Mouse (Mus musculus) neural tube, embryonic 13.5 days (tissue): ENCODE measurements at regions not wholly inside any gene's neighbourhood (a gene's known extent, or its start where the extent isn't known, plus 50 kb on each side); places are given as distances from the start of the nearest gene placed in this dataset.

ENCODE experiments used
- ATAC-seq: fragments of 200-750 bp; cut with Nextera tagmentation; 2 replicates; pipeline ENCODE4 v1.8.0; 2017; ENCODE audit warnings: low read depth, mild to moderate bottlenecking, moderate TSS enrichment, moderate library complexity
- H3K27ac ChIP-seq: fragments of 300-500 bp; sonication (generic); replicated peaks from 2 replicates; pipeline ENCODE4 v1.5.1; 2015; ENCODE audit warnings: moderate library complexity, mild to moderate bottlenecking, inconsistent platforms
- H3K27me3 ChIP-seq: fragments of 300-500 bp; sonication (generic); 2 replicates; pipeline ENCODE4 v1.6.1; 2015; ENCODE audit warnings: mild to moderate bottlenecking, inconsistent platforms
- H3K36me3 ChIP-seq: fragments of 300-500 bp; sonication (generic); 2 replicates; pipeline ENCODE4 v1.6.1; 2015; ENCODE audit warnings: mild to moderate bottlenecking, inconsistent platforms
- H3K4me1 ChIP-seq: fragments of 300-500 bp; sonication (generic); replicated peaks from 2 replicates; pipeline ENCODE4 v1.6.1; 2015; ENCODE audit warnings: inconsistent platforms
- H3K4me2 ChIP-seq: fragments of 300-500 bp; sonication (generic); 2 replicates; pipeline ENCODE4 v1.6.1; 2015; ENCODE audit warnings: inconsistent platforms, mild to moderate bottlenecking, moderate library complexity
- H3K4me3 ChIP-seq: fragments of 300-500 bp; sonication (generic); 2 replicates; pipeline ENCODE4 v1.5.1; 2015; ENCODE audit warnings: mild to moderate bottlenecking, inconsistent platforms
- H3K9ac ChIP-seq: fragments of 300-500 bp; sonication (generic); 2 replicates; pipeline ENCODE4 v1.6.1; 2015; ENCODE audit warnings: moderate library complexity, mild to moderate bottlenecking, inconsistent platforms
- H3K9me3 ChIP-seq: fragments of 300-500 bp; sonication (generic); 2 replicates; pipeline ENCODE4 v1.6.1; 2016; ENCODE audit warnings: inconsistent platforms
- WGBS: fragments of 180-500 bp; shearing (Covaris S2); methylation state at CpG from one replicate; pipeline ENCODE4 v1.1.7; 2015; 5-methylcytosine and 5-hydroxymethylcytosine counted together

DNA sequence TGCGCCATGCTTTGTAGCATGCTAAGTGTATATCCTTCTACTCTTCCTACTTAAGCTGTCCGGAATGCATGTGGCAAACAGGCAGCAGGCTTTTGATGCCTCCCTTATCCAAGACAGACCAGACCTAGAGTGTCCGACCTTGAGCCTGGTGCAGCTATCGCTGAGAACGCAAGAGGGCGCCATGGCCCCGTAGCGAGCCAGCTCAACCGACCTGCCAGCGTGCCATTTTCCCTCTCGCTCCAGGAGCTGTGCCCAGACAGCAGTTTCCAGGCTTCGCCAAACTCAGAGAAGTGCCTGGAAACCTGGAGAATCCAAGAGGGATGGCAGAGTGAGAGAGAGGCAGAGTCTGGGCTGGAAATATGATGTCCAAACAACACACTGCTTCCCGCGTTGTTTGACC lies 155.8 kb upstream of the Gm12830 start:
- Histone ChIP-seq H3K9ac (no peak overlapping the region), H3K4me2 (peak overlapping the region; percentile 52), H3K4me1 (peaks cover 17% of the 10 kb centered on the region), H3K36me3 (no peaks in the 10 kb centered on the region), H3K27me3 (peaks cover 67% of the 10 kb centered on the region), H3K9me3 (no peaks in the 10 kb centered on the region), H3K27ac (no peak overlapping the region), H3K4me3 (0 out of 2 replicates have a peak overlapping the region, but pooled peaks have one; percentile 28)
- 2% methylated on average over 14 of the region's 14 CpGs for WGBS
- peak; percentile 81 for ATAC-seq

DNA sequence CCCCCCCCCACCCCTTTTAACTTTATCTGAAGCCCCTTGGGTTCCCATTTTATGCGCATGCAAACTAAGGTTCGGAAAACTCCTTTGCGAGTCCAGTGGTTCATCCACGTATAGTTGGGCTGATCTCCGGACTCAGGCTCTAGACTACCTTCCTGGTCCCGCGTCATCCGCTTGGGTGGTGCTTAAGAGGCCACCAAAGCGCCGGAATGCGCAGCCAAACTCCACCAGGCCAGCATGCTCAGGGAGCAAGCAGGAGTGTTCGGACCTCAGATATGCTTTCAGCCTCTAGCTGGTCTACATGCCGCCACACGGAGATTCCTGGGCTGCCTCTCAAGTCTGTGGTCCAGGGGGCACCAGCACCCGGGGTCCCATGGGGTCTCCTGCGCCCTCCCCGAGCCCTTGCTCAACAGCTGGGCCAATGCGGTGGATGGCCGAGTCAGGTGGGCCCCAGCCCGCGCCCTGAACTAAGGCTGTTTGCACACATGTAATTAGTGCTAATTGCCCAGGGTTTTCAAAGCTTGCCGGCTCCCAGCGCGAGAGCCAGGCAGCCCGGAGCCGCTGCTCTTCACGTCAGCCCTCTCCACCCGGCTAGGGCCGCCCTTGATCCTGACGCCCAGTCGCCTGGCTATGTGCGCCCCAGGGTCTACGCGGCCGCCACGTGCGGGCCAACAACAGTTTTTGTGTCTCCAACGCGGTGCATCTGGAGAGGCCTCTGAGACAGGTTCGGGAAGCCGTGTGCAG lies 155.1 kb upstream of the Gm12830 start:
- ATAC-seq = peak; percentile 41; the same call in 1 of the 2 replicates
- peak overlapping the region; percentile 28 for H3K4me3 ChIP-seq
- no peaks in the 10 kb centered on the region for H3K9me3 ChIP-seq
- peaks cover 17% of the 10 kb centered on the region for H3K4me1 ChIP-seq
- peaks cover 70% of the 10 kb centered on the region for H3K27me3 ChIP-seq
- H3K9ac ChIP-seq = peak overlapping the region; percentile 22; the same call in 1 of the 2 replicates
- H3K4me2 ChIP-seq = peak overlapping the region; percentile 52
- no peaks in the 10 kb centered on the region for H3K36me3 ChIP-seq
- H3K27ac ChIP-seq = no peak overlapping the region
- 2% methylated on average over 41 of the region's 41 CpGs for WGBS

DNA sequence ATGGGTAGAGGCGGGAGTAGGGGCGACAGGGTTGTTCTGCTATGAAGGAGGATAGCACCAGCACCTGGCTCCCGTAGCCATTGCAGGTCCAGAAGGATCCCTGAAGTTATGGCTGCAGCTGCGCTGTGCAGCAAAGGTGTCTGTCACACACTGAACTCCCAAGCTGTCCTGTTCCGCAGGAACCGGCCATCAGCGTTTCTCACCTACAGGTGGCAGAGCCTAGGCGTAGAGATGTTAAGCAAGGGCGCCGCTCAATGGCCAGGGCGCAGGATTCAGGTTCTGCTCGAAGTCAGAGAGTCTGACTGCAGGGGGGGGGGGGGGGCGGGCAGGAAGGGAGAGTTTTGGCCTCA lies 154.6 kb upstream of the Gm12830 start:
- peaks cover 74% of the 10 kb centered on the region for H3K27me3 ChIP-seq
- peak; percentile 2; the same call in 1 of the 2 replicates for ATAC-seq
- H3K36me3 ChIP-seq = no peaks in the 10 kb centered on the region
- peak overlapping the region; percentile 22; the same call in 1 of the 2 replicates for H3K9ac ChIP-seq
- peak overlapping the region; percentile 52 for H3K4me2 ChIP-seq
- WGBS = 7% methylated on average over 12 of the region's 13 CpGs
- H3K27ac ChIP-seq = no peak overlapping the region
- H3K4me1 ChIP-seq = peaks cover 17% of the 10 kb centered on the region
- no peaks in the 10 kb centered on the region for H3K9me3 ChIP-seq
- H3K4me3 ChIP-seq = peak overlapping the region; percentile 28

DNA sequence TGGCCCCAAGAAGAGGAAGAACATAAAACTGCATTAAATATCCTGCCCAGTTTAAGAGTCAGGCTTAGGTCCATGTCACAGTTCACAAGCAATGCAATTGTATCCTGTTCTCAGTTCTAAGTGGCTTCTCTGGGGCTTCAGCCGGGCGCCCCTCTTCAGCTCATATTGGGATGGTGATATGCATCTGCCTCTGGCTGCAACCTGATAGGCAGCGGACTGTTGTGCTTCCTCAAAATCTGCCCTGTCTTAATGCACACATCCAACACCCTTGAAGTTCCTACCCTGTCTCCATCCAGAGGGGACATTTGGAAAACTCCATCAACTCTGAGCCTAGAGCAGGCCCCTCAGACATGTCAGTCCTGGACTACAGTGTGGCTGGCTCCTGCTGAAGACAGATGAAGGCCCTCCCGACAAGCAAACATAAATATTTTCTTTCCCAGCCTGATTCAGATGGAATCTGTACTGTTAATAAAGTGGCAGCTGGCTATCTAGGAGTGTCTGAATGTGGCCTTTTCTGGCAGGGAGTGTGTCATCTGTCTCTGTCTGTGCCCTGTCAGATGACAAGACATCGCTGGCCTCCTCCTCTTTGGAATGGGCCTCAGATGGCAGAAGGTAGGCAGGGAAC lies 149.3 kb upstream of the Gm12830 start:
- Histone ChIP-seq H3K36me3 (no peaks in the 10 kb centered on the region), H3K9ac (no peak overlapping the region), H3K4me1 (peaks cover 8% of the 10 kb centered on the region; the same call in 1 of the 2 replicates), H3K4me3 (no peak overlapping the region), H3K4me2 (no peak overlapping the region), H3K27ac (no peak overlapping the region), H3K9me3 (no peaks in the 10 kb centered on the region), H3K27me3 (peaks cover 32% of the 10 kb centered on the region)
- WGBS = 70% methylated on average over 5 of the region's 5 CpGs
- no peak for ATAC-seq

DNA sequence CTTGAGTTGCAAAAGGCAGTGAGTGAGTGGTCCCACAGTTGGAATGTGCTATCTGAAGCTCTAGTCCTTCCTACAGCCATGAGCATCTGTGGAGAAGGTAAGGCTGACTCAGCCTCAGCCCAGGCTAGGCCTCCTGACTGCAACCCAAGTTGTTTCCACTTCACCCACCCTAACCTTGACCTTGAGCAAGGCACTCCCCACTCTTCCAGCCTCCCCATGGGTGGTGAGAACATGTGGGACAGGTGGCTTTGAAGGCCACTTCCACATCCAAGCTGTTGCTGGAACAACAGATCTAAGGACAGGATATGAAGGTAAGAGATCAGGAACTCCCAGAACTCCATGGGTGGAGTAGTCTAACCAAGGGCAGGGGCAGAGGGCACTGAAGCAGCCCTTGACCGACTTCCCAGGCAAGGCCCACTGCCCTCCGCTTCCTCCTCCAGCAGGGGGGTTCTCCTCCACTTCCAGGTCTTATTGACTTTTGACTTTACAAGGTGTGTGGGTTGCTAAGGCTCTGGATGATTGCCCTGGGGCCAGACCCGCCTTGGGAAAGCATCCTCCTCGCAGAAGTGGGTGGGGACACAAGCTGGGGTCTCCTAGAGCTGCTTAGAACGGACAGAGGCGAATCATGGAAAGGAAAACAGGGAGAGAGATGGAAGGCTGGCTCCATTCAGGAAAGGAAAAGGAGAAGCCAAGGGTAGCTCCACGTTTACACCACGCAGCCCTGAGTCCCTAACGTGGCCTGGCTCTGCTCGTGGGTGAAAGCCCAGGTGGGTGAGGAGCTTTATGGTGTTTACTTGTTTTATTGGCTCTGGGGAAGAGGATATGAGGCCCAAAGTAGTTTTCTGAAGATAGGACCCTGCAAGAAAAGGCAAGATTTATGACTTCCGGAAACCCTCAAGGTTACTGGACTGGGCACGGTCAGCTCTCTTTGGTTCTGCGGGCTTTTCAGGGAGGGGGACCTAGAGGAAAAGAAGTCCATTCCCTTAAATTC lies 144.3 kb upstream of the Gm12830 start:
- Histone ChIP-seq H3K9ac (no peak overlapping the region), H3K27ac (no peak overlapping the region), H3K4me1 (peaks cover 35% of the 10 kb centered on the region), H3K27me3 (peaks cover 17% of the 10 kb centered on the region), H3K4me2 (no peak overlapping the region), H3K4me3 (no peak overlapping the region), H3K9me3 (no peaks in the 10 kb centered on the region), H3K36me3 (no peaks in the 10 kb centered on the region)
- 0 out of 2 replicates have a peak, but pooled peaks have one; percentile 2 for ATAC-seq
- WGBS = 77% methylated on average over 13 of the region's 13 CpGs

DNA sequence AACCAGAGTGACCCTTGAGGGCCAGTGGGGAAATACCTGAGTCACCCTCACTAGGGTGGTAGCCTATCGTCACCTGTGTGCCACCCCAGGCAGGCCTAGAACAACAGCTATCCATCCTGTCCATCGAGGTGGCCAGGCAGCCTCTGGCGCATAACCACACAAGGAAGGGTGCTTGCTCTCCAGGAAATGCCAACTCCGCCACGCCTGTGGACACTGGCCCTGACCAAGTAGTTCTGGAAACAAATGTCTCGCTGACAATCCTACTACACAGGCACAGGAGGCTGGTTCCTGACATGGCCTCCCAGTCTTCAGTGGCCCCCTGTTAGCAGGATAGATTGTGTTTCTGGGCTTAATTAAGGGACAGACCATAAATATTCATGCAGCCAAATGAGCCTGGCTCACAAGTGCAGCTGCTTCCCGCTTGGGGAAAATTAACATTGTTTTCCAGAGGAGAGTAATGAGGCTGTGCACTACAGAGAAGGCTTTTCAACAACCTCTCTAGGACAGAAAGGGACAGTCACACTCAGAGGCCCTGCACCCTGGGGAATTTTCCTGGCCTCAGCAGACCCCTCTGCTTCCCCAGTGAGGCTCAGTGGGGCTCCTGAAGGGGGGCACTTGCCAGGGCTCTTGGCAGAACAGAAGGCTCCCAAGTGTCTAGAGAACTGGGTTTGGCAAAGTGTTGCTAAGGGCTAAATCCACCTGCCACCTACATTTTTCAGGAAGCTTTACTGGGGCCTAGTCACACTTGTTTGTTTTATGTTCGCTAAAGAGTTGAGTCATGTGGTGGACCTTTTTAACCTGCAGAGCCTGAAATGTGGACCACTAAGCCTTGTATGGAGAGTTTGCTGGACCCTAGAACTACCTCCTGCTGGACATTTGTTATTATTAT lies 143.2 kb upstream of the Gm12830 start:
- Histone ChIP-seq H3K36me3 (no peaks in the 10 kb centered on the region), H3K4me3 (no peak overlapping the region), H3K9me3 (no peaks in the 10 kb centered on the region), H3K27ac (peak overlapping the region; percentile 80), H3K27me3 (peaks cover 14% of the 10 kb centered on the region), H3K4me2 (no peak overlapping the region), H3K9ac (no peak overlapping the region), H3K4me1 (peaks cover 36% of the 10 kb centered on the region)
- WGBS = 51% methylated on average over 8 of the region's 8 CpGs
- peak; percentile 91 for ATAC-seq

DNA sequence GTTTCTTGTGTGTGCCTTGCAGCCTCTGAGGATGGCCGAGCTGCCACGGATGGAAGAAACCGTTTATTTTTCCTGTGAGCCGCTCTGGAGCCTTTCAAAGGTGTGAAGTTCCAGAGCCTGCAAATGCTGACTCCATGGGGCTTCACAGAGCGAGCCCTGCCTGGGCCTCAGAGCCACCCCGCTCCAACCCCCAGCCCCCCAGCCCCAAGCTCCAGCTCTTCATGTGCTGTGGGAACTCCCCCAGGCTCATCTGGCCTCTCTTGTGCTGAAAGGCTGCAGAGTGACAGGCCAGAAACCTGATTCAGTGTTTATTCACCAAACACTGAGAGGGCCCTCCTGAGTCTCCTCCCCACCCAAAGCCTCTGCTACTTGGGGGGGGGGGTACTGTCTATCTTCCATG lies 141.2 kb upstream of the Gm12830 start:
- Histone ChIP-seq H3K9me3 (no peaks in the 10 kb centered on the region), H3K4me2 (no peak overlapping the region), H3K4me3 (no peak overlapping the region), H3K4me1 (peaks cover 48% of the 10 kb centered on the region), H3K9ac (no peak overlapping the region), H3K27me3 (peaks cover 21% of the 10 kb centered on the region), H3K36me3 (no peaks in the 10 kb centered on the region), H3K27ac (no peak overlapping the region)
- 42% methylated on average over 6 of the region's 6 CpGs for WGBS
- no peak for ATAC-seq

DNA sequence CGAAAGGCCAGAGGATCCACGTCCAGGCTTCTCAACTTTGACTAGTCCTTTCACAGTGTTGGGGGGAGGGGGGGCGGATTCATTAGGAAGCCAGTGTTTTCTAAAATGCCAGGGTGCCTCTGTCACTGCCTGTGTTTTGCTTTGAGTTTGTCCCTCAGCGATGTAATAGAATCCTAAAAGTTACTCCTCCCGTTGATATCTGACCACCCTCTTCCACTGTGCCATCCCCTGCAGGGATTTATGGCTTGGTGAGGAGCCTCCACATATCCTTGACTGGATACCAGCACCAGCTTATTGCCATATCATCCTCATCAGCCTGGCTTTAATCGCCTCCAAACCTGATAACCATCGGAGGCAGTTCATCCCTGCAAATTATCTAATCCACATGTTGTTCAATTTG lies 138.6 kb upstream of the Gm12830 start:
- H3K9me3 ChIP-seq = no peaks in the 10 kb centered on the region
- no peaks in the 10 kb centered on the region for H3K36me3 ChIP-seq
- no peak overlapping the region for H3K4me2 ChIP-seq
- no peak overlapping the region for H3K9ac ChIP-seq
- H3K4me3 ChIP-seq = no peak overlapping the region
- H3K27ac ChIP-seq = no peak overlapping the region
- no peak for ATAC-seq
- 55% methylated on average over 7 of the region's 7 CpGs for WGBS
- H3K27me3 ChIP-seq = peaks cover 28% of the 10 kb centered on the region
- H3K4me1 ChIP-seq = peaks cover 49% of the 10 kb centered on the region

DNA sequence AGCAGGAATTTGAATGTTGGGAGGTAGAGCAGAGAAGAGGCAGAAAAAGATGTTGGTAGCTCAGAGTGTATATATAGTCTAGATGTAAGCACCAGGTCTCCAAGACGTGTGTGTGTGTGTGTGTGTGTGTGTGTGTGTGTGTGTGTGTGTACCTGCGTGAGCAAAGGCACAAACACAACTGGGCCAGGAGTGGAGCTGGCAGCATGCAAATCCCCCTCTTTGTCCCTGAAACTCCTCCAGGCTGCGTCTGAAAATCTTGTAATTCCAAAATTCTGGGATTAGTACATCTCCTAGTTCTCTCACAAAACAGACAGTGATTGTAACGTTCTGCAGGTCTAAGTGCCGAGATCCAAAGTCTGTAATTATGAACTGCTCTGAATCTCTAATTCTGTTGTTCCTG lies 137.8 kb upstream of the Gm12830 start:
- H3K4me1 ChIP-seq = peaks cover 48% of the 10 kb centered on the region
- H3K27me3 ChIP-seq = peaks cover 28% of the 10 kb centered on the region
- no peaks in the 10 kb centered on the region for H3K36me3 ChIP-seq
- 77% methylated on average over 5 of the region's 5 CpGs for WGBS
- H3K9me3 ChIP-seq = no peaks in the 10 kb centered on the region
- H3K9ac ChIP-seq = no peak overlapping the region
- H3K4me3 ChIP-seq = no peak overlapping the region
- no peak overlapping the region for H3K4me2 ChIP-seq
- no peak overlapping the region for H3K27ac ChIP-seq
- ATAC-seq = no peak

DNA sequence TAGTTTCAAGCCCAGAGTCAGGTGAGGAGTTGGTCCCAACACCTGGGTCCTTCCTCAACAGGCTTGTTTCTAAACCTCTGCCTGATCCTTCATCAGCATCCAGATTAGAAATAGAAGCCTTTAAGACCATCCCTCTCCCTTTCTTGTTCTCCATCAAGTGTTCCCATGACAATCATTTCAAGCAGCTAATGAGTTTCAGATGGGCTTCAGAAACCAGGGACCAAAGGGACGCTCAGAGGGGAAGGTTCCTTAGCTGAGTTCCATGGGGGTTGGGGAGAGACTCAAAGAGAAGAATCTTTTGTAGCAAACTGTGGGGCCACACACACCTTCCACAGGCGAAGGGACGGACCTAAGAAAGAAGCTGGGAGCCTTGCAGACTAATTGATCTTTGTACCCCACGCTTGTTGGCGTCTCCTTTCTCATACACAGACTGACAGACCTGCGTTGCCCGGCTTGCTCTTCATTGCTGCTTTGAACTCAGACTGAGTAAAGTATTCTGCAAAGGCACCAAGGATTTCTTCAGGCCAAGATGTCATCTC lies 136.6 kb upstream of the Gm12830 start:
- peaks cover 29% of the 10 kb centered on the region for H3K27me3 ChIP-seq
- no peak overlapping the region for H3K9ac ChIP-seq
- H3K4me3 ChIP-seq = no peak overlapping the region
- no peak for ATAC-seq
- no peaks in the 10 kb centered on the region for H3K9me3 ChIP-seq
- H3K36me3 ChIP-seq = no peaks in the 10 kb centered on the region
- WGBS = 74% methylated on average over 7 of the region's 7 CpGs
- no peak overlapping the region for H3K27ac ChIP-seq
- H3K4me1 ChIP-seq = peaks cover 39% of the 10 kb centered on the region
- H3K4me2 ChIP-seq = no peak overlapping the region

DNA sequence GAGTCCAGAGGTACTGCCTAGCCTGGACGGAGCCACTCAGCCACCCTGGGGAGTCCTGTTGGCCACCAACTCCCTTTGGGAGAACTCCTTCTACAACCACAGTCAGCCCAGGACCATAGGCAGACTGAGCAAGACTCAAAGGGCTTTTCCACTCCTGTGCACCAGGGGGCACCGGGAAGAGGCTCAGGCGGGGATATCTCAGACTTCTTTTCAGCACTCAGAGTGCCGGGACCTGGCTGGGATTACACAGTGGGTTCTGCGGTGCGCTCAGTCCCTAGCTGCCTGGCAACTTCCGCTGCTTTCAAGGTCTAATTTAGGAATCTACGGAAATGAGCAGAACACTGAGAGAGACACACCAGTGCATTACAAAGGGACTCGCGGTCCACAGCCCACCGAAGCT lies 136.1 kb upstream of the Gm12830 start:
- WGBS = 12% methylated on average over 11 of the region's 11 CpGs
- Histone ChIP-seq H3K9ac (no peak overlapping the region), H3K36me3 (no peaks in the 10 kb centered on the region), H3K4me1 (peaks cover 34% of the 10 kb centered on the region), H3K9me3 (no peaks in the 10 kb centered on the region), H3K27ac (no peak overlapping the region), H3K4me2 (peak overlapping the region; percentile 35), H3K4me3 (no peak overlapping the region), H3K27me3 (peaks cover 24% of the 10 kb centered on the region)
- ATAC-seq = peak; percentile 48; the same call in 1 of the 2 replicates
